Mouse (Mus musculus): ENCODE measurements around the gene Fmnl1. TPM values are rescaled to one million over a fixed set of nuclear protein-coding genes. Genes with fewer than 3 reads are reported as not detected.

Gene Fmnl1
- polyA plus RNA-seq, 1 experiment, result 235 TPM

DNA sequence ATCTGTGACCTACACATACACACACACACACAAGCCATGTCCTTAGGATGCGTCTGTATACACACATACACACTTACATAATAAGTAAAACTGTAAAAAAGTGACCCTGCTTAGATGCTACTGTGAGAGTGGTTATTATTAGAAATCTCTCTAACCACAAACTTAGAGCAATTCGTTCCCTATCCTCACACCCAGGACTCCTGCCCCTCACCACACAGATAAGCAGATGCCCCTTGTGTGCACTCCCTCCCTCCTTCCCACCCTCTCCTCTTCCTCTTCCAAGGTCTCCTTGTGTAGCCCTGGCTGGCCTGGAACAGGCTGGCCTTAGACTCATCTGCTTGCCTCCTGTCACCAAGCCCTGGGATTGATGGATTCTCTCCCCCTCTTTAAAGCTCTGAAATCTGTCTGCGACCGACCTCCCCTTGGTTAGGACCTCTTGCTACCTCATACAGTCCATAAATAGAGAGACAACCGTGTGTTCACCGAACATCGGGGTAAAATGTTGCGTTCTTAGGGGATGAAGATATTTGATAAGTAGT lies 34.8 kb upstream of the Fmnl1 start:
- 77% methylated on average over 8 of the region's 8 CpGs for WGBS
- TF ChIP-seq POLR2A (IDR thresholded peaks at IDR 0.05; ENCODE audit: control insufficient read depth, extremely low read depth, insufficient read depth, low read length, poor library complexity), result no peak
- no peak for TF ChIP-seq CTCF (IDR thresholded peaks at IDR 0.05; ENCODE audit: borderline replicate concordance, control insufficient read depth, extremely low read depth, insufficient read depth, low read length, poor library complexity)
- Histone ChIP-seq H3K27me3 (ENCODE audit: control insufficient read depth, insufficient read depth, low read length) (no peaks in the 10 kb centered on the region), H3K36me3 (ENCODE audit: control insufficient read depth, insufficient read depth, low read length) (no peaks in the 10 kb centered on the region), H3K4me3 (ENCODE audit: control insufficient read depth, insufficient read depth, low read length) (no peak overlapping the region), H3K4me1 (replicated peaks; ENCODE audit: control insufficient read depth, insufficient read depth, low read length) (peaks cover 15% of the 10 kb centered on the region), H3K27ac (ENCODE audit: control insufficient read depth, insufficient read depth, low read length) (no peak overlapping the region)
- DNase-seq, result no peak

DNA sequence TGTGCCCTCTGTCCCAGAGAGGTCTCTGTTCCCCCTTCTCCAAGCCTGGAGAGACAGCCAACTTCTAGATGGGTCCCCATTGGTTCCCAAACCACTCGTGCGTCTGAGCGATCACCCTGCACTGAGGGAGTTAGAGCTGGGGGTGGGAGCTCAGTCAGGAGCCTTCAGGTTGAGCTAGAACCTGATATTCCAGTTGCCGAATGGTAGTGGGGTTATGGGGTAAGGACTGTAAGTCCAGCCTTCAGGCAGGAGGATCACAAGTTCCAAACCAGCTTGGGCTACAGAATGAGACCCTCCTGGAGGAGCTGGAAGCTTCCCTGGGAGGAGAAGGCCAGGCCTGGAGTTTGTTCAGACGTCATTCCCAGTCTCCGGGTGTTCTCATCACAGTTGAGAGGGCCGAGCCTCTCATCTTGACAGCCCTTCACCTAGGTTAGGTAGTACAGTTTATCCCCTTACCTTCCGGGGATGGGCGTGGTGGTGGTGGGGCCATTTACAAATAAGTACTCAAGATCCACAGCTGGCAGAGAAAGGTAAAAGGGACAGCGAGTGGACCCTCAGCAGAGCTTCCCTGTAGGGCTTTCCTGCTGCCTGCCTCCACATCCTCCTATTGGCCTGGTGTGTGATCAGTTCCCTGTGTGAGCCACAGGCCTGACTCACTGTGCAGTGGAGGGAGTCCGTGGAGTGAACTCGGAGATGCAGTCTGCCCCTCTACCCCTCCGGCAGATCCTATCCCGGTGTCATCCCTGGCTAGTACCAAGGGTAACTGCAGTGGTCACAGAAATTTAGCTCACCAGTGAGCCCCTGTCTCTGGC lies 30.8 kb upstream of the Fmnl1 start:
- Histone ChIP-seq H3K27ac (ENCODE audit: control insufficient read depth, insufficient read depth, low read length) (no peak overlapping the region), H3K4me3 (ENCODE audit: control insufficient read depth, insufficient read depth, low read length) (no peak overlapping the region), H3K27me3 (ENCODE audit: control insufficient read depth, insufficient read depth, low read length) (no peaks in the 10 kb centered on the region), H3K36me3 (ENCODE audit: control insufficient read depth, insufficient read depth, low read length) (no peaks in the 10 kb centered on the region), H3K4me1 (replicated peaks; ENCODE audit: control insufficient read depth, insufficient read depth, low read length) (peaks cover 24% of the 10 kb centered on the region)
- no peak for TF ChIP-seq POLR2A (IDR thresholded peaks at IDR 0.05; ENCODE audit: control insufficient read depth, extremely low read depth, insufficient read depth, low read length, poor library complexity)
- no peak for TF ChIP-seq CTCF (IDR thresholded peaks at IDR 0.05; ENCODE audit: borderline replicate concordance, control insufficient read depth, extremely low read depth, insufficient read depth, low read length, poor library complexity)
- DNase-seq, result no peak
- 97% methylated on average over 14 of the region's 14 CpGs for WGBS

DNA sequence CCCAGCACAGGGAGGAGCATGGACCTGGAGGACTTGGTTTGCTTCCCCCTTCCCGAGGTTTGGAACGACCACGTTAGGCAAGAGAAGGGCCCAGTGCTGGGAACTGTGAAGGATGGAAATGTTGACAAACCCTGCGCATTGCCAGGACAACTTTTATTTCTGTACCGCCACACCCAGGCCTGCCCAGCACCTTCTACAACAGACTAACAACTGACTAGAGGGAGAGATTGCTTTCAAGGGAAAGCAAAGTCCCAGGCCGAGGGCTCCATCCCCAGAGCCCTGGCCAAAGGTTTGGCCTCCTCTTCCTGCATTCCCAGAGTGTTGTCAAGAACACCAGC lies 30.2 kb upstream of the Fmnl1 start:
- Histone ChIP-seq H3K4me3 (ENCODE audit: control insufficient read depth, insufficient read depth, low read length) (no peak overlapping the region), H3K4me1 (replicated peaks; ENCODE audit: control insufficient read depth, insufficient read depth, low read length) (peaks cover 24% of the 10 kb centered on the region), H3K27ac (ENCODE audit: control insufficient read depth, insufficient read depth, low read length) (peak overlapping the region; percentile 13; the same call in 1 of the 2 replicates), H3K27me3 (ENCODE audit: control insufficient read depth, insufficient read depth, low read length) (no peaks in the 10 kb centered on the region), H3K36me3 (ENCODE audit: control insufficient read depth, insufficient read depth, low read length) (no peaks in the 10 kb centered on the region)
- no peak for TF ChIP-seq CTCF (IDR thresholded peaks at IDR 0.05; ENCODE audit: borderline replicate concordance, control insufficient read depth, extremely low read depth, insufficient read depth, low read length, poor library complexity)
- TF ChIP-seq POLR2A (IDR thresholded peaks at IDR 0.05; ENCODE audit: control insufficient read depth, extremely low read depth, insufficient read depth, low read length, poor library complexity), result no peak
- no peak for DNase-seq
- 95% methylated on average over 6 of the region's 6 CpGs for WGBS

DNA sequence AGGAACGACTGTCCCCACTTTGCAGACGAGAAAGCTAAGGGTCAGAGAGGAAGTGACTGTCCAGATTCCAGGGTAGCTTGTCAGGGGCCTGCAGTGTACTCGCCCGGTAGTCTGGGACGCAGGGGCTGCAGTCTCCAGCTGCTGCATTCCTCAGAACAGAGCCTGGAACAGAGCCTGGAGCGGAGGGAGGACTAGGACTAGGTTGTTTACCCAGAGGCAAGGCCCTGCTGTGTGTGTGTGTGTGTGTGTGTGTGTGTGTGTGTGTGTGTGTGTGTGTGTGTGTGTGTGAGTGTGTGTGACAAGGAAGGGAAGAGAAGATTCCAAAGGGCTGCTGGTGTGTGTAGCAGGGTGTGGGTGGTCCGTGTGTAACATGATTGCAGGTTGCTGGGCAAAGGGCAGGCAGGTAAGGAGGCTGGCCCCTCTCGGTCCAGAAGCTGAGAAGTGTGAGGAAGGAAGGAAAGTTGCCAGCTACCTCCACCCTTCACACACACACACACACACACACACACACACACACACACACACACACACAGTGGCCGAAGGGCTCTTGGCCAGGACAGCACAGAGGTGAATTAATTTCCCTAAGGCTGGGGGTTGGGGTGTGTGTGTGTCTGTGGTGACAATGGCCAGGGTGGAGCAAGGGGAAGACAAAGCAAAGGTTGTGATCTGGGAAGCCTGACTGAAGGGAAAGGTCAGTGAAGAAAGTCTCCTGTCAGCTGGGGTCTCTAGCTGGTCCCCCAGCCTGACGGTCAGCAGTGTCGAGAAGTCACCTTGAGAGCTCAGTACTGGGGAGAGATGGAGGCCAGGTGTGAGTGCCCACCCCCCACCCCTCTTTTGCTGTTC lies 29.6 kb upstream of the Fmnl1 start:
- H3K27me3 ChIP-seq (ENCODE audit: control insufficient read depth, insufficient read depth, low read length), result no peaks in the 10 kb centered on the region
- no peak for DNase-seq
- TF ChIP-seq POLR2A (IDR thresholded peaks at IDR 0.05; ENCODE audit: control insufficient read depth, extremely low read depth, insufficient read depth, low read length, poor library complexity) (no peak), CTCF (IDR thresholded peaks at IDR 0.05; ENCODE audit: borderline replicate concordance, control insufficient read depth, extremely low read depth, insufficient read depth, low read length, poor library complexity) (no peak)
- 78% methylated on average over 11 of the region's 11 CpGs for WGBS
- peak overlapping the region; percentile 84 for H3K27ac ChIP-seq (ENCODE audit: control insufficient read depth, insufficient read depth, low read length)
- peaks cover 24% of the 10 kb centered on the region for H3K4me1 ChIP-seq (replicated peaks; ENCODE audit: control insufficient read depth, insufficient read depth, low read length)
- peak overlapping the region; percentile 38; the same call in 1 of the 2 replicates for H3K4me3 ChIP-seq (ENCODE audit: control insufficient read depth, insufficient read depth, low read length)
- H3K36me3 ChIP-seq (ENCODE audit: control insufficient read depth, insufficient read depth, low read length), result no peaks in the 10 kb centered on the region

DNA sequence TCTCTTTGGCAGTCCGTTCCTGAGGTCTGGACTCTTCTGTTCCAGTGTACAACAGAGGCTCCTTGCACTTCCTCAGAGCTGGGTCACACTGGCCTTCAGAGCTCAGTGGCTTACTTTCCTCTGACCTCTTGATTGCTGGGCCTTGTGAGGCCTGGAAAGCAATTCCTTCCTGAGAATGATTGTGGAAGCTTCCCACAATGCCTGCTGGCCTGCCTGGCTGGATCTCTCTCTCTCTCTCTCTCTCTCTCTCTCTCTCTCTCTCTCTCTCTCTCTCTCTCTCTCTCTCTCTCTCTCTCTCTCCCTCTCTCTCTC lies 29.0 kb upstream of the Fmnl1 start:
- H3K27me3 ChIP-seq (ENCODE audit: control insufficient read depth, insufficient read depth, low read length), result no peaks in the 10 kb centered on the region
- H3K36me3 ChIP-seq (ENCODE audit: control insufficient read depth, insufficient read depth, low read length), result no peaks in the 10 kb centered on the region
- 29% methylated on average over 1 of the region's 1 CpGs for WGBS
- DNase-seq, result no peak
- peak overlapping the region; percentile 84 for H3K27ac ChIP-seq (ENCODE audit: control insufficient read depth, insufficient read depth, low read length)
- H3K4me1 ChIP-seq (replicated peaks; ENCODE audit: control insufficient read depth, insufficient read depth, low read length), result peaks cover 24% of the 10 kb centered on the region
- H3K4me3 ChIP-seq (ENCODE audit: control insufficient read depth, insufficient read depth, low read length), result peak overlapping the region; percentile 38; the same call in 1 of the 2 replicates
- no peak for TF ChIP-seq CTCF (IDR thresholded peaks at IDR 0.05; ENCODE audit: borderline replicate concordance, control insufficient read depth, extremely low read depth, insufficient read depth, low read length, poor library complexity)
- TF ChIP-seq POLR2A (IDR thresholded peaks at IDR 0.05; ENCODE audit: control insufficient read depth, extremely low read depth, insufficient read depth, low read length, poor library complexity), result no peak

DNA sequence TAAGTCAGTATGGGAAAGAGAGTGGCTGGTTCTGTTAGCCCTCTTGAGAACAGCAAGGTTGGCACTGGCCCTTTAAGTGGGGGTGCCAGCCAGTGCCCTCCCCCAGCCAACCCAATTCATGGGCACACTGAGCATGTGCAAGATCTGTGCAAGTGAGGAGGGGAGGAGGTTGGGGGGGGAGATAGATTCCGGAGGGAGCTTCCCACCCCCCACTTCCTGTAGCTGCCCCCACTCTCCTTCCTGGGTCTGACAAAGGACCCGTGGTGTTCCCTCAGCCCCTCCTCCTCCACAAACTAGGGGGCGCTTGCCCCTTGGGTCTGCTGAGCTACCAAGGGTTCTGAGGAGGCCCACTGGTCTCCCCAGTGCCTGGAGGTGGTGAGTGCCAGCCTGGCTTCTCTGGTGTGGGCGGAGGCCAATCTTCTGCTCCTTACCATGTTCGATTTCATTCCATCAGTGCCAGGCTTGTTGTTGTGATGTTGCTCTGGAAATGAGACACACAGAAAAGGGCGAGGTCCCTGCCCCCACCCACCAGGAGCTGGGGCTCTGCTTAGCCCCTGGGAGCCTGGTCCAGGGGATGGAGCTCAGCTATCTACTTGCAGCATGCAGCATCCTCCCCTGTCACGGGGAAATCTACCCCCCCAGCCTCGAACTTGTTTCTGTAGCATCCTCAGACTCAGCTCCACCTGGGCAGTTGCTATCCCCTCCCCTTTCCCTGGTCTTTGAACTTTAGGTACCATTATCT lies 28.3 kb upstream of the Fmnl1 start:
- no peaks in the 10 kb centered on the region for H3K27me3 ChIP-seq (ENCODE audit: control insufficient read depth, insufficient read depth, low read length)
- TF ChIP-seq CTCF (IDR thresholded peaks at IDR 0.05; ENCODE audit: borderline replicate concordance, control insufficient read depth, extremely low read depth, insufficient read depth, low read length, poor library complexity), result no peak
- TF ChIP-seq POLR2A (IDR thresholded peaks at IDR 0.05; ENCODE audit: control insufficient read depth, extremely low read depth, insufficient read depth, low read length, poor library complexity), result 0 out of 2 replicates have a peak, but pooled peaks have one; percentile 28
- H3K4me1 ChIP-seq (replicated peaks; ENCODE audit: control insufficient read depth, insufficient read depth, low read length), result peaks cover 24% of the 10 kb centered on the region
- no peaks in the 10 kb centered on the region for H3K36me3 ChIP-seq (ENCODE audit: control insufficient read depth, insufficient read depth, low read length)
- peak overlapping the region; percentile 38 for H3K4me3 ChIP-seq (ENCODE audit: control insufficient read depth, insufficient read depth, low read length)
- peak; percentile 83 for DNase-seq
- H3K27ac ChIP-seq (ENCODE audit: control insufficient read depth, insufficient read depth, low read length), result peak overlapping the region; percentile 84
- 20% methylated on average over 8 of the region's 8 CpGs for WGBS

All from thymus, adult 2 months (tissue).